ENCODE assay signal across 11 mouse cellular contexts in the genomic region with DNA sequence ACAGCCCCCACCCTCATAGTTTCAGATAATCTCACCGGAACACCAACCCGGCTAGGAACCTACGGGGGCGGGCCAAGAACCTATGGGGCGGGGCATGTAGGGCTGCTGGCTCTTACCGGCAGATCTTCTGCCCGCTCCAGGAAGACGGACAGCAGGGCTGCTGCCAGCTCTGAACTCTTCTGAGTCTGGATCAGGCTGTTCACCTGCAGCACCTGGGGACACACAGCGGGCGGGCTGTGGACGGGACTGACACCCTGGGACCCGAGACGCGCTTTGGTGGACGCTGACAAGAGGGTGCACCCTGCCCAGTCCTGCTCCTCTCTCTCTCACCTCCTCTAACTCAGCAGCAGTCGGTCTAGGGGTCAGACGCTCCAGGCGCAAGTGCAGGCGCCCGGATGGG. TPM values are rescaled to one million over a fixed set of nuclear protein-coding genes. Genes with fewer than 3 reads are reported as not detected.
DNase-seq lines count a peak whose midpoint lies in the region; ATAC-seq and TF ChIP-seq lines count a peak whose summit lies in the region.
"Had no signal": no experiment of that assay in that cellular context is flagged by ENCODE, and none has a peak within 500 bp of the region (broad histone marks: within the 10 kb centered on the region; RNA-seq: fewer than 3 reads in every experiment).

No protein-coding gene starts in this region.

- H3K27ac ChIP-seq in forebrain, postnatal 0 days (ENCODE audit: low read depth, low read length): no peak overlapping the region
- H3K27ac ChIP-seq in forebrain, embryonic 16.5 days (ENCODE audit: low read length): no peak overlapping the region
- H3K27ac ChIP-seq in liver, postnatal 0 days (ENCODE audit: low read depth): no peak overlapping the region
- no peak overlapping the region for H3K27ac ChIP-seq in embryonic facial prominence, embryonic 15.5 days (replicated peaks)
- H3K27ac ChIP-seq in liver, embryonic 16.5 days (ENCODE audit: low read length): no peak overlapping the region
- H3K27ac ChIP-seq: midbrain, embryonic 12.5 days had no signal

- 0 out of 2 replicates have a peak overlapping the region, but pooled peaks have one; percentile 8 for H3K4me2 ChIP-seq in forebrain, postnatal 0 days (ENCODE audit: low read depth)
- no peak overlapping the region for H3K4me2 ChIP-seq in forebrain, embryonic 16.5 days (ENCODE audit: low read length)
- H3K4me2 ChIP-seq in liver, postnatal 0 days (ENCODE audit: low read depth, low read length): no peak overlapping the region
- H3K4me2 ChIP-seq in embryonic facial prominence, embryonic 15.5 days (replicated peaks): peak overlapping the region; percentile 24
- H3K4me2 ChIP-seq in liver, embryonic 16.5 days (ENCODE audit: low read depth, low read length): no peak overlapping the region
- H3K4me2 ChIP-seq: midbrain, embryonic 12.5 days had no signal

- 19% methylated on average over 20 of the region's 20 CpGs for WGBS in forebrain, postnatal 0 days
- 11% methylated on average over 20 of the region's 20 CpGs for WGBS in forebrain, embryonic 16.5 days
- 76% methylated on average over 20 of the region's 20 CpGs for WGBS in liver, postnatal 0 days (ENCODE audit: insufficient replicate concordance)
- WGBS in embryonic facial prominence, embryonic 15.5 days: 31% methylated on average over 20 of the region's 20 CpGs
- 64% methylated on average over 20 of the region's 20 CpGs for WGBS in liver, embryonic 16.5 days (ENCODE audit: insufficient replicate concordance)

- no peaks in the 10 kb centered on the region for H3K9me3 ChIP-seq in forebrain, postnatal 0 days (ENCODE audit: low read length)
- no peaks in the 10 kb centered on the region for H3K9me3 ChIP-seq in forebrain, embryonic 16.5 days (ENCODE audit: control insufficient read depth, low read length)
- H3K9me3 ChIP-seq in liver, postnatal 0 days (ENCODE audit: low read length): no peaks in the 10 kb centered on the region
- no peaks in the 10 kb centered on the region for H3K9me3 ChIP-seq in embryonic facial prominence, embryonic 15.5 days (replicated peaks)
- no peaks in the 10 kb centered on the region for H3K9me3 ChIP-seq in liver, embryonic 16.5 days (replicated peaks; ENCODE audit: control insufficient read depth, low read length)
- H3K9me3 ChIP-seq: midbrain, embryonic 12.5 days had no signal

- TF ChIP-seq CTCF in forebrain, postnatal 0 days (IDR thresholded peaks at IDR 0.05; ENCODE audit: low read depth): no peak
- TF ChIP-seq CTCF in liver, postnatal 0 days (IDR thresholded peaks at IDR 0.05; ENCODE audit: low read depth): no peak

- no peak overlapping the region for H3K9ac ChIP-seq in forebrain, postnatal 0 days
- no peak overlapping the region for H3K9ac ChIP-seq in forebrain, embryonic 16.5 days (replicated peaks; ENCODE audit: low read depth, low read length)
- H3K9ac ChIP-seq in liver, postnatal 0 days (replicated peaks): no peak overlapping the region
- no peak overlapping the region for H3K9ac ChIP-seq in embryonic facial prominence, embryonic 15.5 days
- H3K9ac ChIP-seq in liver, embryonic 16.5 days (ENCODE audit: low read depth, low read length): no peak overlapping the region
- H3K9ac ChIP-seq: midbrain, embryonic 12.5 days had no signal

- no peaks in the 10 kb centered on the region; the same call in 1 of the 2 replicates for H3K36me3 ChIP-seq in forebrain, postnatal 0 days (ENCODE audit: insufficient read depth)
- no peaks in the 10 kb centered on the region for H3K36me3 ChIP-seq in forebrain, embryonic 16.5 days (ENCODE audit: control insufficient read depth, insufficient read depth)
- peaks cover 58% of the 10 kb centered on the region for H3K36me3 ChIP-seq in liver, postnatal 0 days (replicated peaks; ENCODE audit: insufficient read depth, low read length)
- peaks cover 82% of the 10 kb centered on the region for H3K36me3 ChIP-seq in embryonic facial prominence, embryonic 15.5 days
- peaks cover 9% of the 10 kb centered on the region for H3K36me3 ChIP-seq in liver, embryonic 16.5 days (ENCODE audit: control insufficient read depth, insufficient read depth)

- DNase-seq in forebrain, postnatal 0 days: no peak
- peak; percentile 70 for DNase-seq in liver
- no peak for DNase-seq in liver, postnatal 0 days
- no peak for DNase-seq in cerebellum, postnatal 25 days
- no peak for DNase-seq in cerebellum, adult 11-12 months
- DNase-seq: cerebellum, postnatal 14 days; heart, postnatal 14 days had no signal

- H3K4me1 ChIP-seq in forebrain, postnatal 0 days (ENCODE audit: insufficient read depth): no peaks in the 10 kb centered on the region
- no peaks in the 10 kb centered on the region for H3K4me1 ChIP-seq in forebrain, embryonic 16.5 days (replicated peaks; ENCODE audit: control insufficient read depth, insufficient read depth, low read length)
- H3K4me1 ChIP-seq in liver, postnatal 0 days (ENCODE audit: insufficient read depth): no peaks in the 10 kb centered on the region
- H3K4me1 ChIP-seq in embryonic facial prominence, embryonic 15.5 days: 0 out of 2 replicates have a peak, but pooled peaks cover 4% of the 10 kb centered on the region
- peaks cover 20% of the 10 kb centered on the region for H3K4me1 ChIP-seq in liver, embryonic 16.5 days (ENCODE audit: control insufficient read depth, low read depth, low read length)
- H3K4me1 ChIP-seq: midbrain, embryonic 12.5 days had no signal

- no peak overlapping the region for H3K4me3 ChIP-seq in forebrain, postnatal 0 days (ENCODE audit: low read depth, low read length)
- no peak overlapping the region for H3K4me3 ChIP-seq in forebrain, embryonic 16.5 days (replicated peaks; ENCODE audit: low read length)
- H3K4me3 ChIP-seq in liver, postnatal 0 days (ENCODE audit: low read depth, low read length): no peak overlapping the region
- peak overlapping the region; percentile 4; the same call in 1 of the 2 replicates for H3K4me3 ChIP-seq in embryonic facial prominence, embryonic 15.5 days (replicated peaks)
- H3K4me3 ChIP-seq in liver, embryonic 16.5 days (ENCODE audit: low read depth, low read length): no peak overlapping the region
- H3K4me3 ChIP-seq: midbrain, embryonic 12.5 days had no signal

- no peaks in the 10 kb centered on the region for H3K27me3 ChIP-seq in forebrain, postnatal 0 days (ENCODE audit: insufficient read depth, low read length)
- H3K27me3 ChIP-seq in forebrain, embryonic 16.5 days (replicated peaks; ENCODE audit: control insufficient read depth, insufficient read depth, low read length): peaks cover 10% of the 10 kb centered on the region; the same call in 1 of the 2 replicates
- no peaks in the 10 kb centered on the region for H3K27me3 ChIP-seq in liver, postnatal 0 days (ENCODE audit: insufficient read depth, low read length)
- H3K27me3 ChIP-seq in embryonic facial prominence, embryonic 15.5 days: peaks cover 12% of the 10 kb centered on the region
- H3K27me3 ChIP-seq in liver, embryonic 16.5 days (ENCODE audit: control insufficient read depth, insufficient read depth, low read depth, low read length): no peaks in the 10 kb centered on the region

- no peak for TF ChIP-seq EP300 in liver, postnatal 0 days (IDR thresholded peaks at IDR 0.05; ENCODE audit: low read depth)

- no peak for ATAC-seq in forebrain, postnatal 0 days
- ATAC-seq in forebrain, embryonic 16.5 days: no peak
- ATAC-seq in liver, postnatal 0 days: no peak
- ATAC-seq in embryonic facial prominence, embryonic 15.5 days (ENCODE audit: insufficient number of reproducible peaks, low FRiP score, low TSS enrichment, low read depth): no peak
- peak; percentile 12; the same call in 1 of the 2 replicates for ATAC-seq in liver, embryonic 16.5 days (ENCODE audit: low read depth)

RNA-seq across cellular contexts. Expression of gene Esyt1, which starts 9.6 kb away (rescaled TPM):
- total RNA-seq in forebrain, postnatal 0 days (2014; rRNA removed): 9.9 and 14.8 TPM in 2 replicates
- polyA plus RNA-seq in forebrain, postnatal 0 days (2015; fragmentation: Nextera tagmentation; extraction: Ambion mirVana): 4.4 and 5.3 TPM in 2 replicates
- polyA plus RNA-seq in forebrain, embryonic 16.5 days (2015; fragmentation: Nextera tagmentation; extraction: Ambion mirVana): 9.0 and 9.6 TPM in 2 replicates
- 6.6 and 7.6 TPM in 2 replicates for polyA plus RNA-seq in liver, postnatal 0 days (2015; fragmentation: Nextera tagmentation; extraction: Ambion mirVana)
- 43.3 and 44.0 TPM in 2 replicates for polyA plus RNA-seq in embryonic facial prominence, embryonic 15.5 days (2015; fragmentation: Nextera tagmentation; extraction: Ambion mirVana)
- polyA plus RNA-seq in liver, embryonic 16.5 days (2015; fragmentation: Nextera tagmentation; extraction: Ambion mirVana): 10.3 and 10.5 TPM in 2 replicates

RNA-seq across cellular contexts. Expression of gene Myl6b, which starts 17.5 kb away (rescaled TPM):
- total RNA-seq in forebrain, postnatal 0 days (2014; rRNA removed): 23.7 and 31.4 TPM in 2 replicates
- polyA plus RNA-seq in forebrain, postnatal 0 days (2015; fragmentation: Nextera tagmentation; extraction: Ambion mirVana): 4.5 and 4.8 TPM in 2 replicates
- polyA plus RNA-seq in forebrain, embryonic 16.5 days (2015; fragmentation: Nextera tagmentation; extraction: Ambion mirVana): 5.4 and 5.9 TPM in 2 replicates
- 1.5 and 1.7 TPM in 2 replicates for polyA plus RNA-seq in liver, postnatal 0 days (2015; fragmentation: Nextera tagmentation; extraction: Ambion mirVana)
- 5.0 and 6.9 TPM in 2 replicates for polyA plus RNA-seq in embryonic facial prominence, embryonic 15.5 days (2015; fragmentation: Nextera tagmentation; extraction: Ambion mirVana)
- 1.8 and 2.0 TPM in 2 replicates for polyA plus RNA-seq in liver, embryonic 16.5 days (2015; fragmentation: Nextera tagmentation; extraction: Ambion mirVana)

RNA-seq across cellular contexts. Expression of gene Myl6, which starts 22.1 kb away (rescaled TPM):
- 694 and 855 TPM in 2 replicates for total RNA-seq in forebrain, postnatal 0 days (2014; rRNA removed)
- polyA plus RNA-seq in forebrain, postnatal 0 days (2015; fragmentation: Nextera tagmentation; extraction: Ambion mirVana): 844 and 972 TPM in 2 replicates
- polyA plus RNA-seq in forebrain, embryonic 16.5 days (2015; fragmentation: Nextera tagmentation; extraction: Ambion mirVana): 599 and 678 TPM in 2 replicates
- 437 and 442 TPM in 2 replicates for polyA plus RNA-seq in liver, postnatal 0 days (2015; fragmentation: Nextera tagmentation; extraction: Ambion mirVana)
- 1,219 and 1,296 TPM in 2 replicates for polyA plus RNA-seq in embryonic facial prominence, embryonic 15.5 days (2015; fragmentation: Nextera tagmentation; extraction: Ambion mirVana)
- polyA plus RNA-seq in liver, embryonic 16.5 days (2015; fragmentation: Nextera tagmentation; extraction: Ambion mirVana): 448 and 465 TPM in 2 replicates

RNA-seq across cellular contexts. Expression of gene Zc3h10, which starts 31.5 kb away (rescaled TPM):
- 15.0 and 20.6 TPM in 2 replicates for total RNA-seq in forebrain, postnatal 0 days (2014; rRNA removed)
- polyA plus RNA-seq in forebrain, postnatal 0 days (2015; fragmentation: Nextera tagmentation; extraction: Ambion mirVana): 12.7 and 12.8 TPM in 2 replicates
- 20.9 and 21.7 TPM in 2 replicates for polyA plus RNA-seq in forebrain, embryonic 16.5 days (2015; fragmentation: Nextera tagmentation; extraction: Ambion mirVana)
- 5.0 and 5.4 TPM in 2 replicates for polyA plus RNA-seq in liver, postnatal 0 days (2015; fragmentation: Nextera tagmentation; extraction: Ambion mirVana)
- polyA plus RNA-seq in embryonic facial prominence, embryonic 15.5 days (2015; fragmentation: Nextera tagmentation; extraction: Ambion mirVana): 15.8 and 16.0 TPM in 2 replicates
- 4.9 and 5.7 TPM in 2 replicates for polyA plus RNA-seq in liver, embryonic 16.5 days (2015; fragmentation: Nextera tagmentation; extraction: Ambion mirVana)

RNA-seq across cellular contexts. Expression of gene Rpl41, which starts 33.1 kb away (rescaled TPM):
- total RNA-seq in forebrain, postnatal 0 days (2014; rRNA removed): 877 and 1,605 TPM in 2 replicates
- polyA plus RNA-seq in forebrain, postnatal 0 days (2015; fragmentation: Nextera tagmentation; extraction: Ambion mirVana): 2,439 and 3,234 TPM in 2 replicates
- 2,032 and 2,064 TPM in 2 replicates for polyA plus RNA-seq in forebrain, embryonic 16.5 days (2015; fragmentation: Nextera tagmentation; extraction: Ambion mirVana)
- 2,058 and 2,065 TPM in 2 replicates for polyA plus RNA-seq in liver, postnatal 0 days (2015; fragmentation: Nextera tagmentation; extraction: Ambion mirVana)
- polyA plus RNA-seq in embryonic facial prominence, embryonic 15.5 days (2015; fragmentation: Nextera tagmentation; extraction: Ambion mirVana): 4,202 and 4,259 TPM in 2 replicates
- 2,106 and 2,245 TPM in 2 replicates for polyA plus RNA-seq in liver, embryonic 16.5 days (2015; fragmentation: Nextera tagmentation; extraction: Ambion mirVana)

Comparison
In these comparisons a context has a peak if more than half of its experiments do, and no peak if none do; other contexts are left out.
1. H3K4me2 ChIP-seq: peak in forebrain, postnatal 0 days (single experiment) and embryonic facial prominence, embryonic 15.5 days (single experiment); none in forebrain, embryonic 16.5 days (single experiment), liver, postnatal 0 days (single experiment) and liver, embryonic 16.5 days (single experiment).